Mouse (Mus musculus) T-cell, adult 66 days (primary cell): ENCODE results near the gene Rreb1. TPM values are rescaled to one million over a fixed set of nuclear protein-coding genes. Genes with fewer than 3 reads are reported as not detected.

Experiments
- total RNA-seq, 2 experiments: library from RNA; stranded (reverse); gene quantifications; 3 replicates in 1 of 2; 4 replicates in 1 of 2; pipeline ENCODE4 v1.2.4; 2023

The Rreb1 gene
- total RNA-seq, result 10 to 100 TPM; 38.3 to 40.7 TPM

GRCm38 (mm10) chr13:37778147-37778593 is at the start of gene Rreb1:
Gene Rreb1, plus strand, starts transcription at chr13:37778400.

GRCm38 (mm10) chr13:37993704-37994404 is 215.7 kb downstream of the Rreb1 start, which contains the start of gene Ssr1:
Gene Ssr1, minus strand, starts transcription at chr13:37994217.

Other genes with a start within 250 kb of the Rreb1 start
- 10 to 100 TPM; 53.1 to 62.5 TPM for gene Ssr1, start 215.8 kb downstream of the Rreb1 start, total RNA-seq